Mouse (Mus musculus) myocyte (in vitro differentiated cells): ENCODE results near the gene Gnaq.

Experiments used
- POLR2A ChIP-seq: IDR thresholded peaks from one replicate; pipeline ENCODE4 v1.6.1; 2011; ENCODE audit warnings: low read depth, mild to moderate bottlenecking, control low read depth, moderate library complexity; ENCODE audit not compliant: insufficient read length
- REST ChIP-seq: IDR thresholded peaks from one replicate; pipeline ENCODE4 v1.6.1; 2011; ENCODE audit warnings: mild to moderate bottlenecking, control low read depth, moderate library complexity; ENCODE audit not compliant: insufficient read depth, insufficient read length
- TCF12 ChIP-seq: IDR thresholded peaks from one replicate; pipeline ENCODE4 v1.6.1; 2011; ENCODE audit warnings: mild to moderate bottlenecking, control low read depth; ENCODE audit not compliant: poor library complexity, insufficient read depth, severe bottlenecking
- TCF3 ChIP-seq: IDR thresholded peaks from one replicate; pipeline ENCODE4 v1.6.1; 2011; ENCODE audit warnings: low read depth, control low read depth; ENCODE audit not compliant: insufficient read length

DNA sequence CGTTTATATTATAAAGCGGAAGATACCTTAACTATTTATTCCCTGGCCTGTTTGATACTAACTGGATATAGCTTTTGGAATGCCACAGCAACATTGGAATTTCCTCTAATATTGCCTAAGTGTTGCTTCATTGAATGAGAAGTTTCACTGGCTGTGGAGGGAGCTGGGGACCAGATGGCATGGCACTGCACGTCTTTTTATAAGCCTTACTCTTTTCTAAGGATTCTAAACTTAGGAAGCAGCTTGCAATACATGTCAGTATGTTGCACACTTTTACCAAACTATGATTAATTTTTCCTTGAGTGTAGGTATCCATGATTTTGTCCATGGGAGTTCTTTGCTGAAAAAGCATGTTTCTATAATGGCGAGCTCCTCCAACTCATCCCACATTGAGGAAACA is 87.3 kb downstream of the Gnaq start:
- TF ChIP-seq TCF12, result no peak
- no peak for TF ChIP-seq TCF3
- no peak for TF ChIP-seq REST
- TF ChIP-seq POLR2A, result no peak
